Mouse (Mus musculus): ENCODE data around the gene Sarnp. TPM values are rescaled to one million over a fixed set of nuclear protein-coding genes. Genes with fewer than 3 reads are reported as not detected.
A peak's percentile ranks its signal among the peaks of the same experiment; 100 is the strongest.

The Sarnp gene
- total RNA-seq, 2 experiments from 2014 or later, result 30.5 to 33.8 TPM

DNA sequence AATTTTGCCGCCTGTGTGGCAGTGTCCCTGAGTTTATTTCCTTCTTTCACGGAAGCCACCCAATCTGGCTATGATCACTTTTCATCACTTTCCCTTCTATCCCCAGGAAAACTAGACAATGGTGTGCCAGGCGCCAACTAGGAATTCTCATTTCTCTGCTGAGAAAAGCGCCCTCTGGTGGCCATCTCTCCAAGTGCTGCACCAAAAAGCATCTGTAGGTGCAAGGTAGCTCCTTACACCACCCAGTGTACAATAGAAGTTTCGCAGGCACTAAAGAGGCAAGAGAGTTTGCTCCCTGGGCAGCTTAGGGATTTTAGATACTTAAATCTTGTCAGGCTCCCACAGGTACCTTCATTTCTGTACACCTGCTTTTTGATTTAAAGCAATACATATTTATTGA lies 96.1 kb downstream of the Sarnp start:
- DNase-seq, result peak; percentile 89
- peak overlapping the region; percentile 48 for H3K27ac ChIP-seq
- no peak overlapping the region; the same call in 1 of the 2 replicates for H3K4me3 ChIP-seq
- intact Hi-C loops (cut with DNase I), result loop anchor here (5.0 kb wide), 1 partner anchor 34 kb away; no protein-coding TSS in a partner anchor
- TF ChIP-seq CTCF (IDR thresholded peaks at IDR 0.05), result no peak; the same call in 1 of the 2 replicates

DNA sequence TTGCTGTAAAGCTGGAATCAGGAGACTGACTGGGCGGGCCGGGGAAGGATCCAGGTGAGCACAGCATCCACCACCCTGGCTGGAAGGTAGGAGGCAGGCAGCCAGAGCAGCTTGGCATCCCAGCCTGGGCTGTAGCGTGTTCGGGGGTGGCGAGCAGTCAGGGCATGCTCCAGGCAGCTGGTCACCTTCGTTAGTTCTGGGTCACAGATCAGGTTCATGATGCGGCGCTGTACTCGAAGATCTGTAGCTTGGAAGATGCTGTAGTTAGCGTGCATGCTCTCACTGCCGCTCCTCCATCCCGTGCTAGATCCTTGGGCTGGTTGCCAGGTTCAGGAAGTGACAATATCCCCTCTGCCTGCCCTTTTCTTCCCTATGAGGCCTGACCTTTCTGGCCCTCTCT lies 96.6 kb downstream of the Sarnp start:
- no peak overlapping the region for H3K4me3 ChIP-seq
- intact Hi-C loops (cut with DNase I), result loop anchor here (5.0 kb wide), 1 partner anchor 34 kb away; no protein-coding TSS in a partner anchor
- peak overlapping the region; percentile 48; the same call in 1 of the 2 replicates for H3K27ac ChIP-seq
- TF ChIP-seq CTCF (IDR thresholded peaks at IDR 0.05), result no peak
- no peak for DNase-seq

DNA sequence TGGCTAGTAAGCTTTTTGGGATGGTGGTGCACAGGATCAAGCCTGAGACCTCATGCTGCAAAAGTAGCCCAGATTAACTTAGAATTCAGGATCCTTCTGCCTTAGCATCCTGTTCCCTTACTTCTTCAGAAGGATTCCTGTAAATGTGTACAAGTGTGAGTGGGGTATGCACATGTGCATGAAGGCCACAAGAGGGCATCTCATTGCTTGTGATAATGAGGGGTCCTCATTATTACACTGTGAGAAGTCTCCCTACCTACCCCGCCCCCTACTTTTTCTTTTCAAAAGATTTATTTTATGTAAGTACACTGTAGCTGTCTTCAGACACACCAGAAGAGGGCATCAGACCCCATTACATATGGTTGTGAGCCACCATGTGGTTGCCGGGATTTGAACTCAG lies 98.4 kb downstream of the Sarnp start:
- H3K27ac ChIP-seq, result no peak overlapping the region
- intact Hi-C loops (cut with DNase I), result no loop called here
- no peak overlapping the region for H3K4me3 ChIP-seq
- peak; percentile 47 for TF ChIP-seq CTCF (IDR thresholded peaks at IDR 0.05)
- DNase-seq, result no peak

- TF ChIP-seq CTCF (IDR thresholded peaks at IDR 0.05), result no peak
- Histone ChIP-seq H3K4me3 (no peak overlapping the region), H3K27ac (no peak overlapping the region)
- DNase-seq, result no peak
- intact Hi-C loops (cut with DNase I), result no loop called here
Observed at GRCm38 (mm10) chr10:128916665-128917064, 99.5 kb downstream of the Sarnp start.

DNA sequence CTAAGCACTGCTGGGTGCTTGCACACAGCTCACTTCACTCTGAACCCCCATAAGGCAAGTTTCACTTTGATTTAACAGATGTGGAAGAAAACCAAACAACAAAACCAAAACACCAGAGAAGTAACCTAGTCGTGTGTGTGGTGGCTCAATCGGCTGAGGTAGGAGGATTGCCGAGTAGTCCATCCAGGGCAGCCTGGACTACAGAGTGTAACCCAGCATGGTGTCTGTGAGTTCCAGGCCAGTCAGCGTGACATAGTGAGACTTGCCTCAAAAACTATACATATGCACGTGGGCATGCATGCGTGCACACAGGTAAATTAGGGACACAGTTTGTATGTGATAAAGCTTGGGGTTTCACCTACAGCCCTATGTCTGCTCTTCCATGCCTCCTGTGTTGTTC lies 100.3 kb downstream of the Sarnp start:
- no peak for TF ChIP-seq CTCF (IDR thresholded peaks at IDR 0.05)
- DNase-seq, result no peak
- intact Hi-C loops (cut with DNase I), result no loop called here
- Histone ChIP-seq H3K4me3 (no peak overlapping the region), H3K27ac (peak overlapping the region; percentile 100)

GRCm38 (mm10) chr10:128918246-128918645 lies 101.1 kb downstream of the Sarnp start:
- peak overlapping the region; percentile 100 for H3K27ac ChIP-seq
- DNase-seq, result peak; percentile 89
- peak overlapping the region; percentile 20 for H3K4me3 ChIP-seq

GRCm38 (mm10) chr10:128919203-128919631 lies 102.1 kb downstream of the Sarnp start:
- DNase-seq, result peak; percentile 53
- intact Hi-C loops (cut with DNase I), result no loop called here
- TF ChIP-seq CTCF (IDR thresholded peaks at IDR 0.05), result no peak
- Histone ChIP-seq H3K4me3 (peak overlapping the region; percentile 11), H3K27ac (peak overlapping the region; percentile 100)

More at GRCm38 (mm10) chr10:128918246-128918645, 101.1 kb downstream of the Sarnp start:
- intact Hi-C loops (cut with DNase I), result no loop called here
- TF ChIP-seq CTCF (IDR thresholded peaks at IDR 0.05), result no peak

DNA sequence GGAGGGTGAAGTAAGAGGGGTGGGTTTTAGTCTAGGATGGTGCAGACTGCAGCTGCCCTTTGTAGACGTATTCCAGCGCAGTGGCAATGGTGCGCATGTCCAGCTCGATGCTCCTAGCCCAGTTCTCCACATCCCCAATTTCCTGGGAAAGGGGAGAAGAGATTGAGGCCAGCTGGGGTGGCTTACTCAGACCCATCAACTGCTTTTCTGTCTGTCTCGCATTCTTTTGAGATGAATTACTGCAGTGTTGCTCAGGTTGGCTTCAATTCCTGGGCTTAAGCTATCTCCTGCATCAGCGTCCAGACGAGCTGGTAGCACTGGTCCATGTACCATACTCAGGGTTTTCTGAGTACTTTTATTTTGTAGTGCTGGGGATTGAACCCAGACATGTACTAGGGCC lies 102.8 kb downstream of the Sarnp start:
- H3K27ac ChIP-seq, result peak overlapping the region; percentile 100
- TF ChIP-seq CTCF (IDR thresholded peaks at IDR 0.05), result no peak
- no peak for DNase-seq
- H3K4me3 ChIP-seq, result peak overlapping the region; percentile 11
- intact Hi-C loops (cut with DNase I), result loop anchor here (10.0 kb wide), 1 partner anchor 885 kb away; the partner anchor contains the start of gene Naca

DNA sequence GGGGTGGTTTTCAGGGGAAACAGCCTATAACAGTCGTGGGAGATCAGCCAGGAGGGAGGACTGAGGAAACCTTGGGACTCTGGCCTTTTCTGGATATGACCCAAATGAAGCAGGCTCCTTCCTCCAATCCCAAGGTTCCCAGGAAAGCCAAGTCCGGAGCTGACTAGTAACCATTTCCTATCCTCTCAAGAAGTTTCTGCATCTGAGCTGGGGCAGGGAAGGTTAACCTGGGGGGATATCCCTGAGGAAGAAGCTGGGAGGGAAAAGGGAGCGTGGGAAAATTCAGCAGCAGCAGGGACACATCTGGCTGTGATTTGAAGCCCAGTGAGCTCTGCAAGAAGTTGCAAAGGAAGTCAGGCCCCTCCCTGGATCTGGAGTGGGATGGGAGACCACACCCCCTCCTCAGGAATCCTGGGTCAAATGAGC lies 103.6 kb downstream of the Sarnp start:
- Histone ChIP-seq H3K27ac (peak overlapping the region; percentile 100), H3K4me3 (peak overlapping the region; percentile 85; the same call in 1 of the 2 replicates)
- intact Hi-C loops (cut with DNase I), result loop anchor here (10.0 kb wide), 1 partner anchor 886 kb away; the partner anchor contains the start of gene Naca
- DNase-seq, result no peak
- no peak for TF ChIP-seq CTCF (IDR thresholded peaks at IDR 0.05)

DNA sequence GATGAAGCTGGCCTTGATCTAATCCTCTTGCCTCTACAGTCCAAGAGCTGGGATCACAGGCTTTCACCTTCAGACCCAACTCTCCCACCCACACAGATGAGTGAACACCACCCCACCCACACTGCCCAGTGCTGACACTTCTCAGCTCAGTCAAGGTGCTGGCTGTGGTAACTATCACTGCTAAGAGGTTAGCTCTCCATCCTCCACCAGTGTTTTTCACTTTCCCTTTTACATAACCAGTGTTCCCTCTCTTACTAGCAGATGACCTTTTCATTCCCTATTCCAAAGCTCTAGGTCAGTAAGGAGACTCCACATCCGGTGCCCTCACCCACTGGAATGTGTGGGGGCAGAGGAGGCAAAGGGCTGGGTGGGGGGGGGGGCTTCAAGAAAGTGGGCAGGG lies 104.1 kb downstream of the Sarnp start:
- peak overlapping the region; percentile 100 for H3K27ac ChIP-seq
- TF ChIP-seq CTCF (IDR thresholded peaks at IDR 0.05), result no peak
- H3K4me3 ChIP-seq, result peak overlapping the region; percentile 85
- DNase-seq, result no peak
- intact Hi-C loops (cut with DNase I), result loop anchor here (10.0 kb wide), 1 partner anchor 886 kb away; the partner anchor contains the start of gene Naca

GRCm38 (mm10) chr10:128921883-128922821 lies 105.0 kb downstream of the Sarnp start:
- intact Hi-C loops (cut with DNase I), result loop anchor here (2.0 to 10.0 kb wide), 2 partner anchors 25 to 887 kb away; partner anchors contain the start of gene Naca
- Histone ChIP-seq H3K27ac (peak overlapping the region; percentile 100), H3K4me3 (peak overlapping the region; percentile 85)
- no peak for DNase-seq
- no peak for TF ChIP-seq CTCF (IDR thresholded peaks at IDR 0.05)

DNA sequence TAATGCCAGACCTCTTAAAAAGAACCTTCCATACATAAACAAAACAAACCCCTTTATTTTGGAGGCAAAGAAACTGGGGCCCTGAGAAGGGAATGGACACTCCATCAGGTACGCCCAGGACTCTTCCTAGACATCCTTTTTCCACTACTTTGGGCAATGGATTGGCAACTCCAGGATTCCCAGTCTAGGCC lies 105.6 kb downstream of the Sarnp start, which contains the start of gene Rdh5:
Rdh5 (minus strand) TSS at position 67 of the 191 bp plus-strand sequence.
- Histone ChIP-seq H3K4me3 (peak within 1 kb of the TSS; percentile 85), H3K27ac (peak within 1 kb of the TSS; percentile 100)
- intact Hi-C loops (cut with DNase I), result loop anchor here (2.0 to 10.0 kb wide), 2 partner anchors 24 to 888 kb away; partner anchors contain the start of gene Naca
- TF ChIP-seq CTCF (IDR thresholded peaks at IDR 0.05), result no peak
- DNase-seq, result no peak

All from gastrocnemius, adult 2 months (tissue).